Mouse (Mus musculus): ENCODE measurements around the gene Myl12a. TPM values are rescaled to one million over a fixed set of nuclear protein-coding genes. Genes with fewer than 3 reads are reported as not detected.

The Myl12a gene
- polyA plus RNA-seq (2017; shearing (Covaris generic)) = 100 to 1,000 TPM; 630 to 948 (median 795) TPM

DNA sequence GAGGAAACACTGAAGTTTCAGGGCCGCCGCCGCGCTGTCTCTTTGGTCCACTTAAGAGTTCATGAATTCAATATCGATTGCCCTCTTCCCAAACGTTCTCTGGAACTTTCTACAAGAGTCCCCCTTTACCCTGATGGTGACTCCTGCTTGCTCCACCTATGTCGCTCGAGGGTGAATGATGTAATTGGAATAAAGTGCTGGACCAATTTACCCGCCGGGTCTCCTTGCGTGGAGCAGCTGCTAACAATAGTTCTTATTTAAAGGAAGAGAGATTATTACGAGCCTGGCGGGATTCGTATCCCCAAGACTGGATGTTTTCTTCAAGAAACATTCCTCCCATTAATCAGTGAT is at the start of gene Myl12a:
Gene Myl12a (minus strand): TSS at position 135 of the 351 bp plus-strand sequence.
- ATAC-seq = no peak

DNA sequence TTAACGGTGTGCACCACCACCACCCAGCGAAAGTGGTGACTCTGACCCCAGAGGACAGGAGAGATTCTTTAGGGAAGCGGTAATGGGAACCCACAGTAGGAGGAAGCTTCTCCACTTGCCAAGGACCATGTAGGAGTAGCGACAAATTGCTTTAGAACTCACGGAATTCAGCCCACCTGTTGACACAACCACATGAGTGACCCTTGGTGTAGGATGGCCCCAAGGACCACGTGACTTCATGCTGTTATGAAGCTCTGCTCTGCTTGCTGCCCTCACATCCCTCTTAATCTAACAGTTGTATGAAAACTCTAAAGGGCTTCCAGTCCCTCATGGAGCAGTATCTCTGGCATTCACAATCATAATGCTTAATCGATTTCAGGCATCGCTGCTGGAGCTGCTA is 46.6 kb upstream of the Myl12a start:
- no peak for ATAC-seq

DNA sequence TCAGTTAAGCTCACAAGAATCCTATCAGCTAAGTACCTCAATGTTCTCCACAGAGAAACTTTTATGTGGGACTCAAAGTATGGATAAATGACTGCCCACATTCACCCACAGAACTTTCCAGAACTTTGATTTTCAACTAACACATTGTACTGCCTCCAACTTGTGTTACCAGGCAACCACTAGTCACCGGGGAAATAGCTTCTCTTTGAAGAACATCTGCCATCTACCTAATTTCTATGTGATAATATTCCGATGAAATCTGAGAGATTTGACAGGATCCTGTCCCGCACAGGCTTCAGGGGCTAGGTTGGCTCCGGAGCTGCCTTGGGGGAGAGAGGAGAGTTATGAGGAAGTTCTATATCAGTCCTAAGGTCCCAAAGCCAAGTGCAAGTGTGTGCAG is 44.2 kb upstream of the Myl12a start:
- ATAC-seq = no peak

DNA sequence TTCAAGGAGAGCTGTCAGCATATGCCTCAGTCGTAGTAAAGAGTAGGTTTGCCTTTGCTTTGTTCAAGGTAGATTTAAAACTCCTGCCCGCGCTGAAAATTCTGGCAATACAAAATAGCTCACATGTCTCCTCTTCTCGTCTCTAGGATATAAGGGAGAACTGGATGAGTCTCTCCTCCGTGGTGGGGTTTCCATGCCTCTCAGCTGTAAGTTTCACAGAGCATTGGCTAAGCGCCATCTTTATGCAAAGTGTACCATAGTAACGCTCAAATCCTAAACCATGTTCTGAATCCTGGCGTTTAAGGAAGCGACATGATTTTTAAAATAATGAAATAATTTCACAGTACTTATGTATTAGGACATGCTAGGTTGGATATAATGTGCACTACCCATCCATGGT is 42.9 kb upstream of the Myl12a start:
- no peak for ATAC-seq

DNA sequence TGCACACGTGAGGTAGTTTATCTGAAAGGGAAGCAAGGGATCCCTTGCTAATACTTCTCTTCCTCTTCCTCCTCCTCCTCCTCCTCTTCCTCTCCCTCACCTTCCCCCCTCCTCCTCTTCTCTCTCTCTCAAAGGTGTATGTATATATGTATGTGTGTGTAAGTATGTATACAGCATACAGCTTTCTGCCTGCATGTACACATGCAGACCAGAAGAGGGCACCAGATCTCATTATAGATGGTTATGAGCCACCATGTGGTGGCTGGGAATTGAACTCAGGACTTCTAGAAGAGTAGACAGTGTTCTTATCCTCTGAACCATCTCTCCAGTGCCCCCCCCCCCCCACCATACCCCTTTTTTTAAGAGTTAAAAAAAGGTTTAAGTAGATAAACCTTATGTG is 40.0 kb upstream of the Myl12a start:
- ATAC-seq = no peak

DNA sequence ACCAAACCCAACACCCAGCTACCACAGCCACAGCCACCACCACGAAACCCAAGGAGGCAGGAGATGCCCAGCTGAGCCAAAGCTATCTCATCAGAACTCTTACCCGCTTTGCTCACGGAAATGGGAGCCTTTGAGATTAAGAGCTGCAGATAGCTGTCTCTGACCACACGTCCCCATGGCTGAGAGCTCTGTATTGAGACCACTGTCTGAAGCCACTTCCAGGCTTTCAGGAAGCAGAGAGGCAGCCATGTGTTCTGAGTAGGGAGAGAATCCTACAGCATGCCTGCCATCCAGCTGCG is 37.9 kb upstream of the Myl12a start:
- no peak for ATAC-seq

DNA sequence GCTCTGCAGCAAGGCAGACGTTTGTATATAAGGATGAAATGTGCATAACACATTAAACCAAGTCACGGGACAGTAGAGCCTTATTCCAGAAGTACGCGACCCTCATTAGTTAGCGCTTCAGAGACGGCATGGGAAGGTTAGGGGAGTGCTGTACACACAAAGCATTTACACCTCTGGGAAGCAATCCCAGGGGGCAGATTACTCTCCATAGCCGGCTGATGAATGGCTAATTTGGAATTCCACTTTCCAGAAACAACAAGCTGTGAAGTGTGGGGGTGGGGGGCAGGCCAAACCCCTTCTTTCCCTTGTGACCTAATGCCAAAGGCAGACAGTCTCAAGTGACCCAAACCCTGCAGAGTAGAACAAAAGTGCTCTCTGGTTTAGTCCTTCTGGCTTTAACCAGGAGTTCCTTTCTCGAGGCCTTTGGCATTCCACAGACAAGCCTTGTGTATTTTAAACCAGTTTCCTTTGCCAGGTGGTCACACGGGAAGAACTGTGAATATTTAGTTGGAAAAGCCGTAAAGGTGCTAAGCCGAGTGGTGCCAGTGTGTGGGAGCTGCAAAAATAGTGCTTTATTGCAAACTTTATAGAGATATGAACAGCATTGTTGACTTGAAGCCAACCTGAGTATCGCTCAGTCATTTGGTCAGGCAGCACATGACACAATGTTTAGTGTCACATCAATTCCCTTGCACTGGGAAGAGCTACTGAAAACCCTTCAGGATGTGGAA is 37.3 kb upstream of the Myl12a start:
- ATAC-seq = no peak

DNA sequence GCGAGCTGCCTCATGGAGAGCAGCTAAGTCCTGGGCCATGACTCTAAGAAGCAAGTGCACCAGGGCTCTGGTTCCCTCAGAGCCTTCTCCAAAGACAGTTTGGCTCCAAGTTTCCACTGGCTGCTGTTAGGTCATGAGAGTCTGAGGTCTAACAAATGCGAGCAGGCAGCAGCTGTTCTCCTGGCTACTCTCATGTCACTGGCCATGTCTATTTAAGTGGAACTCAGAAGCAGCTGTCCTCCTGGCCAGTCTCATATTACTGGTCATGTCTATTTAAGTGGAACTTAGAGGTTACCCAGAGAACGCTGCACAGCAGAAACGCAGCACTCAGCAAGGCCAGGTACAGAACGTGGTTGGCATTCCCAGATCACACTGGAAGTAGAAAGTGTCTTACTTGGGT is 36.1 kb upstream of the Myl12a start:
- ATAC-seq = no peak

DNA sequence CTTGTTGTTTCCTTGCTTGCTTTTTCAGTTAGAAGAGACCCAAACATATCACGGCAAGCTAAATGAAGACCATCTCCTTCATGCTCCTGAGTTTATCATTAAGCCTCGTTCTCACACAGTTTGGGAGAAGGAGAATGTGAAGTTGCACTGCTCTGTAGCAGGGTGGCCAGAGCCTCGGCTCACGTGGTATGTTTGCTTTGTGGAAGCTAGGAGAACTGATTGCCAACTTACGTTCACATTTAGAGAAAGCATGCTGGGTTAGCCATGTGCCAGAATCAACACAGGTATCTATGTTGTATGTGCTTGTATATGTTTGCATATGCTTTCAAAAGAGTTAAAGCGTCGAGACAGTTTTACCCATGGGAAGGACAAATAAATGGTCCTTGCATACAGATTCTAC is 34.5 kb upstream of the Myl12a start:
- no peak for ATAC-seq

DNA sequence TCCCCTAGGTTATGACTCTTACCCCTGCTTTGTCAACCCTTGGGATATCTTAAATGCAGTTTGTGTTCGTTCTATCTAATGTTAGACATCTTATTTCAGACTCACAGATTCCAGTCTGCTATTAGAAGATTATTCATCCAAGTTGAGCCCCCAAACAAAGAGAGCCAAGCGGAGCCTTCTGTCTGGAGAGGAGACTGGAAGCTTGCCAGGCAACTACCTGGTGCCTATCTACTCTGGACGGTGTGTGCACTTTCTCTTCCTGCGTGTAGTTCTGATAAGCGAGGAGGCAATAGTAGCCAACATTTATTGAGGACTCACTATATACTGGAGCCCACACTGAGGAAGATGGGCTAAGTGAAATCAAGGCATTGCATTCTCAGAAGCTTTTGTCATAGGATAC is 31.8 kb upstream of the Myl12a start:
- no peak for ATAC-seq

DNA sequence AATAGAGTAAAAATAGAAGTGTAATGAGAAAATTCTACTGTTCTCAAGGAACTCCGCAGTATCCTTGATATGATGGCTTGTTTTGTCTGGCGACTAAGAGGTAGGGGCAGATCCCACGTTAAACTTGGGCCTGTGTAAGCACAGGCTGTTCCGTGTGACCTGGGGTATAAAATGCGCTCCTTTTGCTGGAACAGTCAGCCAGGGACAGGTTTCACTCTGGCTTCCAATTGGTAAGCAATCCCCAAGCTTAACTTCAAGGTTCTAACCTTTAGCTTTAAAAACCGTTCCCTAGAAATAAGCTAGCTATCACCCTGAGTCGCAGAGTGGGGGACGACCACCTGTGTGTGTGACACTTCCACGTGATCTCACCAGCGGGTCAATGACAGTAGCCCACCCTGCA is 30.0 kb upstream of the Myl12a start:
- no peak for ATAC-seq

DNA sequence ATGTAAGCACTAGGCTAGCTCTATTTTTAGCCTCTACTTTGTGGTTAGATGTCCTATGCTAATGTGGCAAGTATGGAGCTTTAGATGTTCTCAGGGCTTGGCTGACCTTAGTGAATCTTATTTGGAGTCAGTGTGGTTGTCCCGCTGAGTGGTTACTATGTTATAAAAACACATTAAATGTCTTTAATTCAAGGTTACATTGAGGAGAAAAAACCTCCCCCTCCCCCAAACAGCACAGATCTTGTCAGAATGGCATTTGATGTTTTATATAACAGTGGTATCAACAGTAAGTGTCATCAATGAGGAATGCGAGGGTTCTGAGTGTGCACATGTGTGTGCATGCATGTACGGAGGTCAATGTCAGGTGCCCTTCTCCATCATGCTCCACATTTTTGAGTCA is 24.5 kb upstream of the Myl12a start:
- no peak for ATAC-seq

DNA sequence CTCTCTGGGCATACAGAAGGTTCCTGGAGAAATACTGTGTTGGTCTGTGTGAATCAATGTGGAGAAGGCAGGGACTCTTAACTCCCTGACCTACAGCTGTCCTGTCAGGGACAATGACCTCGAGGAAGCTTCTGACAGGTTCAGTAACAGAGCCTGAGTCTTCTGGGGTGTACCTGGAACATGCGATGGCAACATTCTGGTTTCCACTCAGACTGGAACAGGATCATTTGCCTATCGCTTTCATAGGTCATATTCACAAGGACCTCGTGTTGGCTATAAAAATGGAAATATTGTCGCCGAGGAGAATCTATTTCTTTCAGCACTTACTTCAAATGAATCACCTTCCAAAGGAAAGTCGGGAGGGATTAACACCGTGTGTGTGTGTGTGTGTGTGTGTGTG is 23.2 kb upstream of the Myl12a start:
- no peak for ATAC-seq

DNA sequence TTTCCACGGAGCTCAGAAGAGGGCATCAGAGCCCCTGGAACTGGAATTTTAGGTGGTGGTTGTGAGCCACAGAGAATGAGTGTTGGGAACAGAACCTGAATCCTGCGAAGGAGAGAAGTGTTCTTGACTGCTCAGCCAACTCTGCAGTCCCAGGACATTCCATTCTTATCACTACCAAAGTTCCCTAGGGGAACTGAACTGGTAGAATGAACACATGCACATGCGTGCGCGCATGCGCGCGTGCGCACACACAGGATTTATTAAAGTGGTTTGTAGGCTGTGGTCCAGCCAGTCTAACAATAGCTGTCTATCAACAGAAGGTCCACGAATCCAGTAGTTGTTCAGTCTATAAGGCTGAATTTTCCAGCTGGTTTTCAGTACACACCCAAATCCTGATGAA is 21.4 kb upstream of the Myl12a start:
- ATAC-seq = no peak

DNA sequence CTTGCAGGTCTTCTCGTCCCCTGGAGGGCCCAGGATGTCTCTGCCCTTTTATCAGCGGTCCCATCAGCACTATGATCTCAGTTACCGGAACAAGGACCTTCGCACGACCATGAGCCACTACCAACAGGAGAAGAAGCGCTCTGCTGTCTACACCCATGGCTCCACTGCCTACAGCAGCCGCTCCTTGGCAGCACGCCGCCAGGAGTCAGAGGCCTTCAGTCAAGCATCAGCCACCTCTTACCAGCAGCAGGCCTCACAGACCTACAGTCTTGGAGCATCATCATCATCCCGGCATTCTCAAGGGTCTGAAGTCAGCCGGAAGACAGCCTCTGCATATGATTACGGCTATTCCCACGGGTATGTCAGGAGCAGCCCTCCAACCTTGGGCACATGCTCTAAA is 20.2 kb upstream of the Myl12a start:
- ATAC-seq = no peak

DNA sequence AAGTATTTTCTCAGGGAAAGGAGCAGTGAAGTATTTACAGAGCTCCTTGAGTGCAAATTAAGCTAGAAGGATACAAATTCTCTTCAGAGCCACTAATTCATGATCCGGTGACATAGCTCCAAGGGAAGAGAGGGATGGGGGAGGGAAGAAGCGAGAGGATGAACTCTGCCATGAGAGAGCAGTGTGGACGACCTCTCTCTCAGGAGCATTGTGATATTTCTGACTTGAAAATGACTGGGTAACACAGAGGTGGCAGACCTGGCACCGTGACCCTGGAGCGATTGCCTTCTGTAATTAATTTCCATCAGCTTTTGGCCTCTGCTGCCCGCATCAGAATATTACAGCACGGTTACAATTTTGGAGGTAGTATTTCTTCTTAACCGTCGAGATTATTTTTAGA is 17.2 kb upstream of the Myl12a start:
- no peak for ATAC-seq

DNA sequence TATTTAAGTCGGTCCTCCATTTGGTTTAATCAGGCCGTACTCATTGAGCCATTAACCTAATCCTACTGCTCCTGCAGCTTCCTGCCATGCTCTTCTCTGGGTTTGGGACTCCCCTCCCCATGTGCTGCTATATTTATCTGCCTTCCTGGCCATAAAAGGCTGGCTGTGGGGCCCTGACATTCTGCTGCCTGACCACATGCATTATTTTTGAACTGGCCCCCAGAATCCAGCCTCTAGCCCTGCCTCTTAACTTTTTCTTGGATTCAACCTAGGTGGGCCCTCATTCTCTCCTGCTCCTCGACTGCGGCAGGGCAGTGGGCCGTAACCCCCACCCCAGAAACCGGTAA is 16.6 kb upstream of the Myl12a start:
- ATAC-seq = no peak

DNA sequence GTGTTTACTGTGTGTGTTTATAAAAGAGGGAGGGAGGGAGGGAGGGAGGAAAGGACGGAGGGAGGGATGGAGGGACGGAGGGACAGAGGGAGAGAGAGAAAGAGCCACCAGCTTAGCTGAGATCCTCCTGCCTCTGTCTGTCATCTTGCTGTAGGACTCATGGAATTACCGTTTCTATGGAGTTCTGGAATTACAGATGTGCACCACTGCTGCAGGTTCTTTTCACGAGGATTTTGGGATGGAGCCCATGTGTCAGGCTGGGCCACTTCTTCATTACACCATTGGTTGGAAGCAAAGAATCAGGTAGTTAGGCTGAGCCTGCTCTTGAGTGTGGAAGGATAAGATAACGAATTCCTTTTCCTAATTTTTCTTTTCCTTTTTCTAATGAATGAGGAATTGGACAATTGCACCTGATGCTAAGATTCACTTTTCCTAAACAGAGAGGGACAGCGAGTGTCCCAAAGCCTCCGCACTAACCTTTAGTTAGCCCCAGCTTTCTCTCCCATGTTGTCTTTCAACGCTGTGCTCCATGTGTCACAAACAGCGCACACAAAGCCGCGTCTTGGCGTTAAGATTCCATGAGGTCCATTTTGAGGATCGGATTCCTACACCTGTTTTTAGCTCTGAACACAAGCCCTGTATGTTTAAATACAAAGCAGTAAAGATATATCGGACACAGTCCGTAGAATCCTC is 16.1 kb upstream of the Myl12a start:
- ATAC-seq = no peak

DNA sequence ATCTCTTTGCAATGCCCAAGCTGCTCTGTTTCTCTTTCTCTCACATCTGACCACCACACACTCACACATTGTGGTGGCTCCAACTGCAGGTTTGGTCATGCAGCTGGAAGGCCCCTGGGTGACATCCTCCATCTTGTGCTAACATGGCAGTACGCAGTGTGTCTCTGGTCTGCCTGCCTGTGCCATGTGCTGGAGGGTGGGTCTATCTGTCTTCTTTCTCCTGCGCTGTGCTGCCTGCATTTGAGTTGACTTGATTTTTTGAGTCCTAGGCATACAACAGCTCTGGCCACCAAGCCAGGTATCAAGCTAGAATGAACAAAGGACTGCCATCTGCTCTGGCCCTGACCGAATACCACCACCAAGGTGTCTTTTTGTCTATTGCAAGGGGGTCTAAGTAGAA is 15.5 kb upstream of the Myl12a start:
- no peak for ATAC-seq

DNA sequence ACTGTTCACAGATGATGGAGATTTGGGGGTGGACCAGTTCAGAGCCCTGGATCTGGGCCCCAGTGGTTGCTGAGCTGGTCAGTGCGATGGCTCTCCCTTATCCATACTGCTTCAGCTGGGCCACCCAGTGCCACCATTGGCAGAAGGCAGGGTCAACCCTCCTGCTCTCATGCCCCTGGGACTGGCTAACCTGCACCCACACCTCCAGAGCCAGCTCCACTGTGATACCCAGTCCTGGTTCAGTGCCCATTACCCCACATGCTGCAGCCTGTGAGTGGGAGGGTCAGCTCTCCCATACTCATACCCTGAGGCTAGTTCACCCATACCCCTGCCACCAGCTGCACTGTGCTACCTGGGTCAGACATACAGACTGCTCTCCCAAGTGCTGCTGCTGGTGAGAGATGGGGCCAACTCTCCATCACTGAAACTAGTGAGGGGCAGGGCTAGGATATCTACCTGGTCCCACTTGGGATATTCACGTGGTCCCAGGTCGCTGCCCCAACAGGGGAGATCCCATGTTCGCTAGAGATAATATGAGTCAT is 14.8 kb upstream of the Myl12a start:
- no peak for ATAC-seq

DNA sequence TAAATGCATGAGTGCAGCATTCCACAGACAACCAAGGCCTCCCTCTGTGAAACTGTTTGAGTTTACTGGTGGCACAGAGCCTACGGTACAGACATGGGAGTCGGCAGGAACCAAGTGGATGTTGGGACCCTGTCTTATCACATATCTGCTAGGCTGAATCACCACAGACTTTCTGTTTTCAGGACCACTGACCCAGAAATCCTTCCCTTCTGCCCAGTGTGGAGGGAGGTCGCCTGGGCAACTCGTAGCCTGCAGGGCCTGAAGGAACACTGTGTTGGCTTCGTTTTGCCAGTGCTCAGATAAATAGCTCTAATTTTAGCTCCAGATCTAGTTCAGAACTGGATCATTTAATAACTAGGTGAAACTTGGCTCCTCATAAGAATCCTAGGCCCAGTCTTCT is 12.2 kb upstream of the Myl12a start:
- ATAC-seq = no peak

DNA sequence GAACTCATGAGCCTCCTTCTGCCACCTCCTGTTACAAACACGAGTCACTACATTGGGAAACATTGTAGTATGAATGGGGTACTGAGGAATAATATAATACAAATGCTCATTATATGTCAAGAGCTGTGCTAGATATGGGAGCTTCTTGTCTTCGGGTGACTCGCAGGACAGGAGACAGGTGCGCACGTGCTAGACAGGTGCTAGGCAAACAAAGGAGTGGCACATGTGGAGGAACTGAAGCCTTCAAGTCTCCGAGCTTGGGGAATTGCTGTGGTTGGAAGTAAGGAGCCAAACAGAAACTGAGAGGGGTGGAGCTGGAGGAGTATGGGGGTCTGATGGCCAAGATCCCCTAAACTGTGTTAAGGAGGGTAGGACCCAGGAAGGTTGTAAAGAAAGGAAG is 10.4 kb upstream of the Myl12a start:
- no peak for ATAC-seq

DNA sequence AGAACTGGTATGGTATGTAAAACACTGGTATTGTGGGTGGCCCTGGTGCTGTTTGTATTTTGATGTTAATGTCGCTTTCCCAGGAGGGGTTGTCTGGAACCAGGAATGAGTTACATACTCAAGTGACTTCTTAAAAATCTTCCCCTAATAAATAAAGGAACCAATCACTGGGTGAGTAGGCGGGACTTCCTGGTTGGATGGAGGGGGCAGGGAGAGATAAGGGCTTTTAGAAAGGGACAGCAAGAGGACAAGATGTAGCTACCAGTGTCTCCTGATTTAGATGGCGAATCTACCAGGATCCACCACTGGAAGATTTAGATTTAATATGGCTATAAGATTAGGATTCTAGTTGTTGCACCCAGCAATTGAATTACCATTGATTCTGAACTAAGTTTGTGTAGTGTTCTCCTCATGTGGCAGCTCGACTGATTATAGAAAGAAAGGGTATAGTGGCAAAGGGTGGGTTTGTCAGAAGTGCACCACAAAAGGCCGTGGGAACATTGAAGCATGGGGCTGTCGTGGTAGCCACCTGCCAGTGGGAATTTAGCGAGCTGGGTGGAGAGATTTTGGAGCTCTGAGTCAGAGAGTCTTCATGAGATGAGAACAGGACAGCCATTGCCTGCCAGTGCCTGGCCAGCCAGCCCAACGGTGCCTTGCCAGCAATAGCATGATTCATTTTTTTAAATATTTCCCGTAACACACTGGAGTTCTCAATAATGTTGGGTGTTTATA is 9.4 kb upstream of the Myl12a start:
- ATAC-seq = no peak

DNA sequence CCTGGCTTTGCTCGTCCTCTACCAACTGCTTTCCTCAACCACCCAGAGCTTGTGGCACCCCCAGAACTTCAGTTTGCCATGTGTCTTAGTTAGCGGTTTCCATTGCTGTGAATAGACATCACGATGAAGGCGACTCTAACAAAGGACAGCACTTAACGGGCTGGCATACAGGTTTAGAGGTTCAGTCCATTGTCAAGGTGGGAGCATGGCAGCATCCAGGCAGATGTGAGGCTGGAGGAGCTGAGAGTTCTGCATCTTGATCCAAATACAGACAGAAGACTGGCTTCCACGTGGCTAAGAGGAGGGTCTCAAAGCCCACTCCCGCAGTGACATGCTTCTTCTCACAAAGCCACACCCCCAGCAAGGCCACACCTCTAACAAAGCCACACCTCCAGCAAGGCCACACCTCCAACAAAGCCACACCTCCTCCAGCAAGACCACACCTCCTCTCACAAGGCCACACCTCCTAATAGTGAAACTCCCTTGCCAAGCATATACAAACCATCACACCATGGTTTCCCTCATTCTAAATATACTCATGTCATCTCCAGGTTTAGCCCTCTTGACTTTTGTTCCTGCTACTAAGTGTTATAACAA is 8.1 kb upstream of the Myl12a start:
- ATAC-seq = no peak
